Mouse (Mus musculus) kidney, adult 8-10 months (tissue): Measurements from ENCODE around the gene Ms4a12.
"Not testable (repeated sequence)": the region's sequence is repeated elsewhere in the genome, so short reads cannot be mapped to it uniquely, and the experiment has no call there.

Experiments used
- DNase-seq, 2 experiments: peaks; one replicate each; pipeline ENCODE4 v3.0.0; 2022

The Ms4a12 gene

GRCm38 (mm10) chr19:11232348-11232747 is at the start of gene Ms4a12:
Gene Ms4a12 (minus strand): TSS chr19:11232448.
- DNase-seq, result no peak

- DNase-seq, result no peak
Observed at GRCm38 (mm10) chr19:11280223-11280622, 48.0 kb upstream of the Ms4a12 start.

- no peak for DNase-seq
Observed at GRCm38 (mm10) chr19:11276431-11276830, 44.2 kb upstream of the Ms4a12 start.

GRCm38 (mm10) chr19:11266956-11267355 is 34.7 kb upstream of the Ms4a12 start:
- no peak for DNase-seq

GRCm38 (mm10) chr19:11266052-11266845 is 34.0 kb upstream of the Ms4a12 start, which contains the start of gene Ms4a1:
Gene Ms4a1 (minus strand): TSS chr19:11266241.
- DNase-seq, result no peak

- no peak for DNase-seq
Observed at GRCm38 (mm10) chr19:11264602-11265185, 32.4 kb upstream of the Ms4a12 start.

GRCm38 (mm10) chr19:11263549-11263948 is 31.3 kb upstream of the Ms4a12 start:
- DNase-seq, result no peak

- DNase-seq, result not testable (repeated sequence)
Observed at GRCm38 (mm10) chr19:11262932-11263331, 30.7 kb upstream of the Ms4a12 start.

GRCm38 (mm10) chr19:11261522-11261921 is 29.3 kb upstream of the Ms4a12 start:
- no peak for DNase-seq

- DNase-seq, result peak in 1 of 2 experiments; percentile 3
Observed at GRCm38 (mm10) chr19:11244230-11244629, 12.0 kb upstream of the Ms4a12 start.

- no peak for DNase-seq
Observed at GRCm38 (mm10) chr19:11242560-11242959, 10.3 kb upstream of the Ms4a12 start.

GRCm38 (mm10) chr19:11235820-11236219 is 3.6 kb upstream of the Ms4a12 start:
- DNase-seq, result no peak

GRCm38 (mm10) chr19:11234921-11235735 is 2.9 kb upstream of the Ms4a12 start:
- no peak for DNase-seq

- no peak for DNase-seq
Observed at GRCm38 (mm10) chr19:11234244-11234643, 2.0 kb upstream of the Ms4a12 start.

GRCm38 (mm10) chr19:11196546-11196945 is 35.7 kb downstream of the Ms4a12 start, which contains the start of gene Ms4a13:
Gene Ms4a13 (minus strand): TSS chr19:11196737.
- DNase-seq, result no peak

- DNase-seq, result no peak
Observed at GRCm38 (mm10) chr19:11192552-11192951, 39.7 kb downstream of the Ms4a12 start.

- DNase-seq, result peak in 1 of 2 experiments; percentile 7
Observed at GRCm38 (mm10) chr19:11184121-11184520, 48.1 kb downstream of the Ms4a12 start.

GRCm38 (mm10) chr19:11177464-11177863 is 54.8 kb downstream of the Ms4a12 start:
- no peak for DNase-seq

- DNase-seq, result peak in 1 of 2 experiments; percentile 30
Observed at GRCm38 (mm10) chr19:11165172-11165571, 67.1 kb downstream of the Ms4a12 start, which contains the start of gene 1700025F22Rik. Gene 1700025F22Rik (minus strand): TSS chr19:11165320.
